Mouse (Mus musculus) mouse trophoblast stem cell (cell line): ENCODE measurements around the gene Tiam1.

ENCODE experiments used
- in situ Hi-C, 2 experiments: fragments of 300-500 bp; cut with MseI, MboI; formaldehyde crosslinking; loops; 2 replicates in 1 of 2; 3 replicates in 1 of 2; pipeline ENCODE4 v1.15.1; 2025

The Tiam1 gene

GRCm38 (mm10) chr16:90051051-90051450, 92.5 kb downstream of the Tiam1 start:
- in situ Hi-C loops: no loop called here

- in situ Hi-C loops: no loop called here
Observed at GRCm38 (mm10) chr16:90047841-90048240, 95.7 kb downstream of the Tiam1 start.

GRCm38 (mm10) chr16:90046494-90047158, 96.9 kb downstream of the Tiam1 start:
- in situ Hi-C loops: no loop called here

GRCm38 (mm10) chr16:90045611-90046010, 98.0 kb downstream of the Tiam1 start:
- in situ Hi-C loops: no loop called here

GRCm38 (mm10) chr16:90044004-90044754, 99.4 kb downstream of the Tiam1 start:
- in situ Hi-C loops: no loop called here

- in situ Hi-C loops: no loop called here
Observed at GRCm38 (mm10) chr16:90042874-90043273, 100.7 kb downstream of the Tiam1 start.

- in situ Hi-C loops: no loop called here
Observed at GRCm38 (mm10) chr16:90042386-90042785, 101.2 kb downstream of the Tiam1 start.

- in situ Hi-C loops: no loop called here
Observed at GRCm38 (mm10) chr16:90040771-90041364, 102.7 kb downstream of the Tiam1 start.

- in situ Hi-C loops: no loop called here
Observed at GRCm38 (mm10) chr16:90035595-90036110, 107.9 kb downstream of the Tiam1 start.

- in situ Hi-C loops: no loop called here
Observed at GRCm38 (mm10) chr16:90030355-90030754, 113.2 kb downstream of the Tiam1 start.

- in situ Hi-C loops: no loop called here
Observed at GRCm38 (mm10) chr16:90027886-90028285, 115.7 kb downstream of the Tiam1 start.

GRCm38 (mm10) chr16:90025526-90026172, 117.9 kb downstream of the Tiam1 start:
- in situ Hi-C loops: no loop called here

- in situ Hi-C loops: no loop called here
Observed at GRCm38 (mm10) chr16:90023665-90024010, 119.9 kb downstream of the Tiam1 start.

GRCm38 (mm10) chr16:90022932-90023664, 120.5 kb downstream of the Tiam1 start:
- in situ Hi-C loops: no loop called here

- in situ Hi-C loops: no loop called here
Observed at GRCm38 (mm10) chr16:90016046-90016445, 127.5 kb downstream of the Tiam1 start.

- in situ Hi-C loops: no loop called here
Observed at GRCm38 (mm10) chr16:90014596-90014995, 129.0 kb downstream of the Tiam1 start.

GRCm38 (mm10) chr16:90011521-90012181, 131.9 kb downstream of the Tiam1 start:
- in situ Hi-C loops: no loop called here

- in situ Hi-C loops: no loop called here
Observed at GRCm38 (mm10) chr16:90008504-90008903, 135.1 kb downstream of the Tiam1 start.

GRCm38 (mm10) chr16:90007391-90007977, 136.1 kb downstream of the Tiam1 start:
- in situ Hi-C loops: no loop called here

- in situ Hi-C loops: no loop called here
Observed at GRCm38 (mm10) chr16:90003556-90003955, 140.0 kb downstream of the Tiam1 start.

GRCm38 (mm10) chr16:89995155-89995554, 148.4 kb downstream of the Tiam1 start:
- in situ Hi-C loops: no loop called here
